In genomic region chr6:125729986-125730535, GRCm38 (mm10) we compare ENCODE assay signal across 32 mouse cellular contexts. TPM values are rescaled to one million over a fixed set of nuclear protein-coding genes. Genes with fewer than 3 reads are reported as not detected.
DNase-seq lines count a peak whose midpoint lies in the region; ATAC-seq lines count a peak whose summit lies in the region.
"Had no signal": no experiment of that assay in that cellular context is flagged by ENCODE, and none has a peak within 500 bp of the region (broad histone marks: within the 10 kb centered on the region; RNA-seq: fewer than 3 reads in every experiment).

No protein-coding gene starts in this region.

- H3K27ac ChIP-seq in limb, embryonic 13.5 days: peak overlapping the region; percentile 33; the same call in 1 of the 2 replicates
- no peak overlapping the region for H3K27ac ChIP-seq in forebrain, embryonic 10.5 days
- H3K27ac ChIP-seq: embryonic facial prominence, embryonic 10.5 days; embryonic facial prominence, embryonic 13.5 days; gastrocnemius, adult 2 months; hindbrain, embryonic 13.5 days had no signal

- 0 out of 2 replicates have a peak, but pooled peaks cover 2% of the 10 kb centered on the region for H3K27me3 ChIP-seq in limb, embryonic 13.5 days
- H3K27me3 ChIP-seq in forebrain, embryonic 10.5 days (ENCODE audit: poor library complexity, severe bottlenecking): no peaks in the 10 kb centered on the region
- H3K27me3 ChIP-seq: embryonic facial prominence, embryonic 13.5 days; hindbrain, embryonic 13.5 days had no signal

- peaks cover 6% of the 10 kb centered on the region; the same call in 1 of the 2 replicates for H3K9me3 ChIP-seq in limb, embryonic 13.5 days
- no peaks in the 10 kb centered on the region for H3K9me3 ChIP-seq in forebrain, embryonic 10.5 days
- H3K9me3 ChIP-seq: embryonic facial prominence, embryonic 13.5 days had no signal

- 55% methylated on average over 11 of the region's 11 CpGs for WGBS in limb, embryonic 13.5 days
- 70% methylated on average over 11 of the region's 11 CpGs for WGBS in forebrain, embryonic 10.5 days

- no peak for ATAC-seq in limb, embryonic 13.5 days (ENCODE audit: low FRiP score, low read depth)
- ATAC-seq: forebrain, embryonic 14.5 days; forebrain, postnatal 0 days; hindbrain, embryonic 16.5 days; inflammation-experienced regulatory T-cells, adult 6 months; intestine, embryonic 16.5 days had no signal

- H3K4me2 ChIP-seq in limb, embryonic 13.5 days (replicated peaks): no peak overlapping the region
- H3K4me2 ChIP-seq: embryonic facial prominence, embryonic 13.5 days; heart, embryonic 11.5 days; hindbrain, embryonic 13.5 days had no signal

- intact Hi-C loops in left cerebral cortex, postnatal 4 days (cut with DNase I): no loop called here

- peak; percentile 44 to 55 for DNase-seq in cerebellum, postnatal 14 days
- DNase-seq in cerebellum, adult 8-10 months: no peak
- peak; percentile 43 for DNase-seq in left cerebral cortex, postnatal 4 days
- DNase-seq in left cerebral cortex, adult 11 months (ENCODE audit: low spot score): no peak
- peak; percentile 11 for DNase-seq in NIH3T3 (ENCODE audit: low read depth)
- DNase-seq in forebrain, embryonic 10.5 days (ENCODE audit: extremely low spot score, low spot score): no peak
- DNase-seq: B cell, adult 2 months; cerebellum, adult 11-12 months; cerebellum, adult 9-10 months; cerebellum, postnatal 36 days; embryo, embryonic 11 days; forebrain, postnatal 0 days; gastrocnemius, adult 2 months; gastrocnemius, postnatal 25 days had no signal

- no peak overlapping the region for H3K4me3 ChIP-seq in limb, embryonic 13.5 days
- no peak overlapping the region for H3K4me3 ChIP-seq in forebrain, embryonic 10.5 days
- H3K4me3 ChIP-seq: embryonic facial prominence, embryonic 10.5 days; embryonic facial prominence, embryonic 13.5 days; erythroblast, embryonic 14.5 days; gastrocnemius, adult 2 months; hindbrain, embryonic 13.5 days had no signal

- H3K36me3 ChIP-seq in limb, embryonic 13.5 days: no peaks in the 10 kb centered on the region
- no peaks in the 10 kb centered on the region for H3K36me3 ChIP-seq in forebrain, embryonic 10.5 days (replicated peaks)
- H3K36me3 ChIP-seq: embryonic facial prominence, embryonic 10.5 days; embryonic facial prominence, embryonic 13.5 days; G1E; hindbrain, embryonic 13.5 days had no signal

- H3K9ac ChIP-seq in limb, embryonic 13.5 days: no peak overlapping the region
- H3K9ac ChIP-seq: embryonic facial prominence, embryonic 13.5 days; forebrain, postnatal 0 days; hindbrain, embryonic 13.5 days had no signal

- peaks cover 17% of the 10 kb centered on the region for H3K4me1 ChIP-seq in limb, embryonic 13.5 days
- peaks cover 9% of the 10 kb centered on the region; the same call in 1 of the 2 replicates for H3K4me1 ChIP-seq in forebrain, embryonic 10.5 days
- H3K4me1 ChIP-seq: hindbrain, embryonic 13.5 days had no signal

RNA-seq across cellular contexts. Expression of gene Ano2, which starts 39.8 kb away (rescaled TPM):
- under 1 TPM; 0.83 to 0.86 TPM for total RNA-seq in left cerebral cortex, postnatal 4 days (2021)
- polyA plus RNA-seq in limb, embryonic 13.5 days (2015; fragmentation: Nextera tagmentation; extraction: Ambion mirVana): 0.22 TPM in 1 of 2 replicates, not detected in the other
- polyA plus RNA-seq in forebrain, embryonic 10.5 days (2016; fragmentation: Nextera tagmentation; extraction: Ambion mirVana): 0.12 and 0.23 TPM in 2 replicates
- total RNA-seq: adrenal gland, postnatal 14 days; CH12.LX; gastrocnemius, adult 2 months; gastrocnemius, postnatal 25 days; heart, adult 8-10 months; heart, postnatal 25 days; hematopoietic stem cell, adult 5-6 weeks had no signal
- polyA plus RNA-seq: G1E; gonadal fat pad, adult 2 months; heart, postnatal 0 days; inflammation-experienced regulatory T-cells, adult 6 months had no signal

Comparison
In these comparisons a context has a peak if more than half of its experiments do, and no peak if none do; other contexts are left out.
1. DNase-seq: peak in cerebellum, postnatal 14 days (2 of 2), left cerebral cortex, postnatal 4 days (single experiment) and NIH3T3 (single experiment); none in cerebellum, adult 8-10 months (single experiment), left cerebral cortex, adult 11 months (single experiment) and forebrain, embryonic 10.5 days (single experiment).